Mouse (Mus musculus): Measurements from ENCODE around the gene Dazap1.
A peak's percentile ranks its signal among the peaks of the same experiment; 100 is the strongest.

The Dazap1 gene

GRCm38 (mm10) chr10:80271870-80272585 is 10.7 kb downstream of the Dazap1 start:
- DNase-seq = no peak

- DNase-seq = no peak
Measured at GRCm38 (mm10) chr10:80273847-80274246, 12.6 kb downstream of the Dazap1 start.

GRCm38 (mm10) chr10:80276238-80276637 is 15.0 kb downstream of the Dazap1 start:
- no peak for DNase-seq

GRCm38 (mm10) chr10:80278390-80278789 is 17.1 kb downstream of the Dazap1 start:
- no peak for DNase-seq

GRCm38 (mm10) chr10:80279273-80279672 is 18.0 kb downstream of the Dazap1 start:
- DNase-seq = no peak

GRCm38 (mm10) chr10:80281304-80281703 is 20.0 kb downstream of the Dazap1 start:
- DNase-seq = no peak

- DNase-seq = no peak
Measured at GRCm38 (mm10) chr10:80281921-80282371, 20.7 kb downstream of the Dazap1 start.

- DNase-seq = no peak
Measured at GRCm38 (mm10) chr10:80282481-80283441, 21.5 kb downstream of the Dazap1 start.

- DNase-seq = no peak
Measured at GRCm38 (mm10) chr10:80285222-80286070, 24.2 kb downstream of the Dazap1 start.

GRCm38 (mm10) chr10:80288097-80288496 is 26.8 kb downstream of the Dazap1 start:
- DNase-seq = no peak

- no peak for DNase-seq
Measured at GRCm38 (mm10) chr10:80288657-80289056, 27.4 kb downstream of the Dazap1 start.

GRCm38 (mm10) chr10:80292251-80293146 is 31.2 kb downstream of the Dazap1 start, which contains the start of gene Rps15:
Gene Rps15, plus strand, starts transcription at chr10:80292453.
- DNase-seq = peak; percentile 99

- DNase-seq = no peak
Measured at GRCm38 (mm10) chr10:80293325-80293724, 32.0 kb downstream of the Dazap1 start.

GRCm38 (mm10) chr10:80294311-80294710 is 33.0 kb downstream of the Dazap1 start:
- no peak for DNase-seq

- no peak for DNase-seq
Measured at GRCm38 (mm10) chr10:80294788-80295303, 33.6 kb downstream of the Dazap1 start.

GRCm38 (mm10) chr10:80295618-80296425 is 34.5 kb downstream of the Dazap1 start, which contains the start of gene Apc2:
Gene Apc2, plus strand, starts transcription at chr10:80295977.
- DNase-seq = peak; percentile 87

- DNase-seq = no peak
Measured at GRCm38 (mm10) chr10:80296824-80297223, 35.5 kb downstream of the Dazap1 start.

GRCm38 (mm10) chr10:80297526-80298133 is 36.3 kb downstream of the Dazap1 start:
- DNase-seq = no peak

- DNase-seq = peak; percentile 93
Measured at GRCm38 (mm10) chr10:80298571-80299281, 37.4 kb downstream of the Dazap1 start.

All from embryo, embryonic 11 days (tissue).